Mouse (Mus musculus) gonadal fat pad, adult 2 months (tissue): ENCODE measurements around the gene 1110017D15Rik. TPM values are rescaled to one million over a fixed set of nuclear protein-coding genes. Genes with fewer than 3 reads are reported as not detected.
"Not testable (repeated sequence)": the region's sequence is repeated elsewhere in the genome, so short reads cannot be mapped to it uniquely, and the experiment has no call there.

Experiments used
- DNase-seq: peaks from one replicate; pipeline ENCODE4 v3.0.0-alpha.2; 2012; ENCODE audit warnings: low read depth
- polyA plus RNA-seq: library from polyadenylated mRNA; depleted of rRNA; stranded (reverse); fragments of >200 nt; gene quantifications from 2 replicates; pipeline ENCODE4 v1.2.3, GENCODE M21; 2012; rRNA removed

The 1110017D15Rik gene
- polyA plus RNA-seq, 1 experiment: 5.6 TPM

DNA sequence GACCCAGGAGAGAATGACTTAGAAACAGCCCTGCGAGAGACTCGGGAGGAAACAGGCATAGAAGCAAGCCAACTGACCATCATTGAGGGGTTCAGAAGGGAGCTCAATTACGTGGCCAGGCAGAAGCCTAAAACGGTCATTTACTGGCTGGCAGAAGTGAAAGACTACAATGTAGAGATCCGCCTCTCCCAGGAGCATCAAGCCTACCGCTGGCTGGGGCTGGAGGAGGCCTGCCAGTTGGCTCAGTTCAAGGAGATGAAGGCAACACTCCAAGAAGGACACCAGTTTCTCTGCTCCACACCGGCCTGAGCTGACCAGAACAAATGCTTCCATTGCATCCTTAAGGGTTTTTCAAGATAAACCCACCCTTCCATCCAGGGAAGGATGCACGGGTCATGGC is 36.9 kb downstream of the 1110017D15Rik start:
- no peak for DNase-seq

- no peak for DNase-seq
Measured at GRCm38 (mm10) chr4:41479456-41479804, 37.7 kb downstream of the 1110017D15Rik start.

DNA sequence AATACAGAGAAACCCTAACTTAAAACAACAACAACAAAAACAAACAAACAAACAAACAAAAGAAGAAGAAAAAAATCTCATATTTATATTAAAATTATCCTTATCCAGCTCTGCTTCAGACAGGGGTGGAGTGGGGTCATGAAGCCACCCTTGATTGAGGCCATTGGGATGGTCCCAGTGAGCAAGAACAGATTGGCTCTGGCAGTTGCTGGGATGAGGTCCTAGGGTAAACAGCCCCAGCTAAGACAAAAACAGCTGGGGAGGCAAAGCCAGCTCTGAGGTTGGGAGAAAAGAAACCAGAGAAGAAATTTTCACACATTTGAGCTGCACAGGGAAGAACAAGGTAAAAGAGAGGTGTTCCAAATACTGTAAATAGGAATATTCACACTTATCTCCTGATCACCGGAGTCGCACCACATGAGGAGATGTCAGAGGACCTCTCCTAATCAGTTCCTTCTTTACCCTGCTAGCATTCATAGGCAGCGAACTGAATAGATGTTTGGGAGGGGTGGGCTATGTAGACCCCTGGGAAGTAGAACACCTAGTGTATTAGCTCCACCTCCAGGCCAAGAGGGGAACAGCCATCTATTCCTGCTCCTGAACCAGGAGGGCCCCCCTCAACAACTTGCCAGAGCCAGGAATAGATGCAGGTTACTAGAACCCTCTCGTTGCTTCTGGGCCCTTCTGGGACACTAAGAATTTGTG is 38.2 kb downstream of the 1110017D15Rik start:
- DNase-seq: no peak

DNA sequence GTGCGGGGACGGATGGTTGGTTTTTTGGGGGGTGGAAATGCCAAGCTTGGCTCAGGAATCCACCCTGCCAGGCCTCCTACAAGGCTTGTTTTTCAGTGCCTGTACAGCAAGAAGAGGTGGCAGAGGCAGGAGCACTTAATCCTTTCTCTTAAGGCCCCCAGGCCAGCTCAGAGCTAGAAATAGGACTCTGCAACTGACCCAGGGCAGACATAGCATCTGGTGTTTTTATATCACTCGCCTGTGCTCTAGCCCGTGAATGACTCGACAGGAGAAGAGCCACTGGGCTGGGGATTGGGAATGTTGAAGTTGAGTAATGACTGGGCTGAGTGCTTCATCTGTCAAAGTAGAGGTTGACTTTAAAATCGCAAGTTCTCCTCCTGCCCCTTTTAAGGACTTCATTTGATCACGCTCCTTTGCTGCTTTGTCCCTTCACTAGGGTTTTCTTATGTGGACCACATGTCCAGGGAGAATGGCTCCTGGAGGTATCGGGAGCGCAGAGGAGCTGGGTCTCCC is 39.4 kb downstream of the 1110017D15Rik start:
- no peak for DNase-seq

GRCm38 (mm10) chr4:41471384-41471689 is 45.8 kb downstream of the 1110017D15Rik start:
- no peak for DNase-seq

DNA sequence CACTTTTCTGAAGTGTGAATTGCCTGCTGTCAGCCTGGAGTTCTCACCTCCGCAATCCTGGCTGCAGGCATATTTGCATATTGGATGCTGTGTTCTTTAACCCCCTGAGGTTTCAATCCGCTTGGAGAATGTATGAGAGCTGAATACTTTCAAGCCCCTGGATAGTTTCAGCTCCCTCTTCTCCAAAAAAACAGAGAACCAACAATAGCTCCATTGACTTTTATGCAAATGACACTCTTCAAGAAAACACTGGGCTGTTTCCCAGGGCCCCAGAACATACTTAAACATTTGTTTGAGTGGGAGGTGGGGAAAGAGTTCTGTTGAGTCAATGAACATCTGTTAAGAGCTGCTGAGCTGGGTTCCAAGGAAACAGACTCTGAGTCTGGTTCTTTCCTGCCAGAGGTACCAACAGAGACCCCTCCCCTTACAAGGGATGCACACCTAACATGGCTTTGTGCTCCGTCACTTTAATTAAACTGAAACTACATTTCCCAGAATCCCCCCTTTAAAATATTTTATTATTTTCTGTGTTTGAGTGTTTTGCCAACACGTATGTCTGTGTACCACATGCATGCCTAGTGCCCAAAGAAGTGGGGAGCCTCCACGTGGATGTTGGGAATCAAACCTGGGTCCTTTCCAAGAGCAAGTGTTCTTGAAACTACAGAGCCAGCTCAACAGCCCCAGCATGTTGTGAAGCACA is 46.3 kb downstream of the 1110017D15Rik start:
- no peak for DNase-seq

- DNase-seq: no peak
Measured at GRCm38 (mm10) chr4:41470051-41470683, 47.0 kb downstream of the 1110017D15Rik start.

GRCm38 (mm10) chr4:41469199-41469598 is 47.9 kb downstream of the 1110017D15Rik start:
- DNase-seq: no peak

GRCm38 (mm10) chr4:41468396-41469080 is 48.6 kb downstream of the 1110017D15Rik start:
- no peak for DNase-seq

DNA sequence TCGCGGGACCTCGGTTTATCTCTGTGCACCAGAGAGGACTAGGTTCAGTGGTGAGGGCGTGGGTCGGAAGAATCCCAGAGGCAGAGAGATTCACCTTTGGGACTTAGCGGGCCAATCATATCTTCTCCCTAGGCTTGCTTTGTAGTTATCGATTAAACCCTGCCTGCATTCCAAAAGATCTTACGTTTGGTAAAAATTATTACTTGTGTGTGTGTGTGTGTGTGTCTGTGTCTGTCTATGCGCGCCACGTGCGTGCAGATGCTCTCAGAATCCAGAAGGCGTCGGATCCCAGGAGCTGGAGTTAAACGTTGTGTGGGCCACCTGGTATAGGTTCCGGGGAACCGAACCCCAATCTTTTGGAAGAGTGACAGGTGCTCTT is 51.9 kb downstream of the 1110017D15Rik start:
- no peak for DNase-seq

DNA sequence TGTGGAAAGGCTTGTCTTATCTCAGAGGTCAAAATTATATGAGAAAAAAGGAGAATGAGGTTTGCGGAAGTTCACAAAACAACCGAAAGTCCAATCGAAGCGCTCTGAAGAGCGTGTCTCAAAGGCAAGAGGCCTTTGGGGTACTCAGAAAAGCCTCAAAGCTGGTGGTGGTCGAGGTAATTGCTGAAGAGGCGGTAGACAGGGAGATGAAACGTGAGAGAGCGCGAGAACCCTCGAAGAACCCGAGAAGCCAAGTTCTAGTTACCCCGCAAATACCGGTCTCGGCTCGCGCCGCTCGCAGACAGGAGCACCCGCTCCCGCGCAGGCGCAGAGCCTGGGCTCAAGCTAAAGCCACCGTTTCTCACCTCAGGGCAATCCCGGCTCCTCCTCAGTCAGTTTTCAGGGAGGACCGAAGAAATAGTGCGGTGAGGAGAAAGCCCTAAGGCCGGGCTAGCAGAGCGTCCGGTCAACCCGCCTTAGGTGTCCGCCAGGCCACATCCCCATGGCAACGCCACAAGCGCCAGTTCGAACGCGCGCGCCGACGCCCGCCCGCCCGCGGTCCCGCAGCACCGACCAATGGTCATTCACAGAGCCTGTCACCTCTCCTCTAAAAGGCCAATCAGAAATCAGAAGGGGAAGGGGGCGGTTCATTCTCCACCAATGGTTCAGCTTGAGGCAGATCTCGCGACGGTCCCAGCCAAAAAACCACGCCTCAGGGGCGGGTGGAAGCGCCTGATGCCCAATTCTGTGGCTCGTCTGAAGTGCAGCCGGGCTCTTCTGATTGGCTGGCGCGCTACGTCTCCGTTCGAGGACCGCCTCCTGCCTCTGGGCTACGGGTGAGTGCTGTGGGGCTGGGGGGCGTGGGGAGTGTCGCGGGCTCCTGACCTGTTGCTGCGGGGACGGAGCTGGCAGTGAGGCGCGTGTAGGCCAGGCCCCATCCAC is 52.5 kb downstream of the 1110017D15Rik start, which contains the start of the genes Kif24 and Nudt2:
TSS of gene Kif24 (minus strand) at position 543 of the 942 bp plus-strand sequence.
TSS of gene Nudt2 (plus strand) at position 807 of the 942 bp plus-strand sequence.
- peak; percentile 97 for DNase-seq

- not testable (repeated sequence) for DNase-seq
Measured at GRCm38 (mm10) chr4:41463051-41463738, 53.9 kb downstream of the 1110017D15Rik start.

DNA sequence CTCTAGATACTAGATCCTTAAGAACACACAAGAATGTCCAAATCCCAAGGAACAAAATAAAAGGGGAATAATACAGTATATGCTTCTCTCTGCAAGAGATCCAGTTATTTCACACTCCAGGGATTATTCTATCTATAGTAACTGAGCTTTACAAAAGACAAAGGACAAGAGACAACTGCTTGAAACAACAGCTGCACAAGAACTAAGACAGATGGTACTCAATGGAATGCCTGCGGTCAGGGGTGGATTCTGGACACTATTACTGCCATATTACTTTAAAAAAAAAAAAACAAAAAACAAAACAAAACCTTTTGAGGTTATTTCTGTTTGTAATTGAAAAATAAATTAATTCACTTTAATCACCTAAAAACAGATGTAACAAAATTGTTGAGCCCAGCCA is 56.4 kb downstream of the 1110017D15Rik start:
- no peak for DNase-seq

Other genes starting within 250 kb of the 1110017D15Rik start
- gene Ubap2, start 242.2 kb downstream of the 1110017D15Rik start, polyA plus RNA-seq: 36.2 and 49.8 TPM in 2 replicates
- 33.8 and 34.1 TPM in 2 replicates for gene Dcaf12, start 202.4 kb downstream of the 1110017D15Rik start, polyA plus RNA-seq
- gene Ubap1, start 168.3 kb downstream of the 1110017D15Rik start, polyA plus RNA-seq: 28.8 and 35.3 TPM in 2 replicates
- 1.1 TPM in 2 replicates for gene Kif24, start 52.4 kb downstream of the 1110017D15Rik start, polyA plus RNA-seq
- gene Nudt2, start 52.2 kb downstream of the 1110017D15Rik start, polyA plus RNA-seq: 23.6 and 24.1 TPM in 2 replicates
- 16.2 and 17.2 TPM in 2 replicates for gene AI464131, start 14.3 kb downstream of the 1110017D15Rik start, polyA plus RNA-seq
- gene Fam219a, start 52.2 kb upstream of the 1110017D15Rik start, polyA plus RNA-seq: 16.5 and 22.6 TPM in 2 replicates
- gene Dnaic1, start 52.4 kb upstream of the 1110017D15Rik start, polyA plus RNA-seq: 1.5 and 1.6 TPM in 2 replicates
- 13.0 and 17.2 TPM in 2 replicates for gene Enho, start 123.0 kb upstream of the 1110017D15Rik start, polyA plus RNA-seq
- gene Cntfr, start 179.8 kb upstream of the 1110017D15Rik start, polyA plus RNA-seq: 10.7 and 12.1 TPM in 2 replicates
- 67.3 and 81.0 TPM in 2 replicates for gene Il11ra1, start 182.7 kb upstream of the 1110017D15Rik start, polyA plus RNA-seq
- gene Rpp25l, start 196.2 kb upstream of the 1110017D15Rik start, polyA plus RNA-seq: 32.6 and 36.2 TPM in 2 replicates
- 77.0 and 98.9 TPM in 2 replicates for gene Dctn3, start 205.8 kb upstream of the 1110017D15Rik start, polyA plus RNA-seq
- not detected in 2 replicates for gene Arid3c, start 213.8 kb upstream of the 1110017D15Rik start, polyA plus RNA-seq
- gene Galt, start 237.9 kb upstream of the 1110017D15Rik start, polyA plus RNA-seq: 55.6 and 64.3 TPM in 2 replicates
- 147 and 200 TPM in 2 replicates for gene Sigmar1, start 238.8 kb upstream of the 1110017D15Rik start, polyA plus RNA-seq